Mouse (Mus musculus) forebrain, embryonic 11.5 days (tissue): Measurements from ENCODE around the gene Gng13. TPM values are rescaled to one million over a fixed set of nuclear protein-coding genes. Genes with fewer than 3 reads are reported as not detected.

Experiments used
- ATAC-seq: fragments of 200-750 bp; cut with Nextera tagmentation; replicated peaks from 2 replicates; pipeline ENCODE4 v1.8.0; 2017; ENCODE audit warnings: moderate TSS enrichment; ENCODE audit not compliant: low FRiP score
- DNase-seq: peaks from one replicate; pipeline ENCODE4 v3.0.0-alpha.2; 2017; ENCODE audit warnings: low spot score
- H3K27ac ChIP-seq: fragments of 300-500 bp; sonication (generic); 2 replicates; pipeline ENCODE4 v1.5.1; 2014; ENCODE audit warnings: low read depth, low read length
- H3K27me3 ChIP-seq: fragments of 300-500 bp; sonication (generic); 2 replicates; pipeline ENCODE4 v1.6.1; 2014; ENCODE audit warnings: mild to moderate bottlenecking, low read length, mixed read lengths; ENCODE audit not compliant: control insufficient read depth, insufficient read depth
- H3K36me3 ChIP-seq: fragments of 300-500 bp; sonication (generic); 2 replicates; pipeline ENCODE4 v1.6.1; 2014; ENCODE audit warnings: mild to moderate bottlenecking, low read length, moderate library complexity, mixed read lengths; ENCODE audit not compliant: control insufficient read depth, insufficient read depth
- H3K4me1 ChIP-seq: fragments of 300-500 bp; sonication (generic); replicated peaks from 2 replicates; pipeline ENCODE4 v1.6.1; 2014; ENCODE audit warnings: low read length, mixed read lengths; ENCODE audit not compliant: control insufficient read depth, insufficient read depth
- H3K4me2 ChIP-seq: fragments of 300-500 bp; sonication (generic); 2 replicates; pipeline ENCODE4 v1.6.1; 2014; ENCODE audit warnings: low read depth, mild to moderate bottlenecking, low read length, moderate library complexity, mixed read lengths; ENCODE audit not compliant: severe bottlenecking
- H3K4me3 ChIP-seq: fragments of 300-500 bp; sonication (generic); 2 replicates; pipeline ENCODE4 v1.5.1; 2014; ENCODE audit warnings: low read depth, low read length
- H3K9ac ChIP-seq: fragments of 300-500 bp; sonication (generic); 2 replicates; pipeline ENCODE4 v1.6.1; 2014; ENCODE audit warnings: low read length
- H3K9me3 ChIP-seq: fragments of 300-500 bp; sonication (generic); 2 replicates; pipeline ENCODE4 v1.6.1; 2016; ENCODE audit warnings: low read length, mixed read lengths; ENCODE audit not compliant: control insufficient read depth
- WGBS: fragments of 180-500 bp; shearing (Covaris S2); extraction: QIAGEN DNeasy Blood & Tissue Kit; methylation state at CpG from one replicate; pipeline ENCODE4 v1.1.7; 2014; 5-methylcytosine and 5-hydroxymethylcytosine counted together
- microRNA-seq: library from miRNA; unstranded; fragments of <30 nt; microRNA quantifications from one replicate; pipeline ENCODE4, GENCODE M21; 2016; ENCODE audit not compliant: insufficient number of aligned reads
- polyA plus RNA-seq: library from polyadenylated mRNA; unstranded; fragments of >200 nt; fragmentation: Nextera tagmentation; extraction: Ambion mirVana; gene quantifications from 2 replicates; pipeline ENCODE4 v1.2.1, GENCODE M21; 2014

The Gng13 gene
- polyA plus RNA-seq, 1 experiment from 2014 or later: 0.92 TPM

DNA sequence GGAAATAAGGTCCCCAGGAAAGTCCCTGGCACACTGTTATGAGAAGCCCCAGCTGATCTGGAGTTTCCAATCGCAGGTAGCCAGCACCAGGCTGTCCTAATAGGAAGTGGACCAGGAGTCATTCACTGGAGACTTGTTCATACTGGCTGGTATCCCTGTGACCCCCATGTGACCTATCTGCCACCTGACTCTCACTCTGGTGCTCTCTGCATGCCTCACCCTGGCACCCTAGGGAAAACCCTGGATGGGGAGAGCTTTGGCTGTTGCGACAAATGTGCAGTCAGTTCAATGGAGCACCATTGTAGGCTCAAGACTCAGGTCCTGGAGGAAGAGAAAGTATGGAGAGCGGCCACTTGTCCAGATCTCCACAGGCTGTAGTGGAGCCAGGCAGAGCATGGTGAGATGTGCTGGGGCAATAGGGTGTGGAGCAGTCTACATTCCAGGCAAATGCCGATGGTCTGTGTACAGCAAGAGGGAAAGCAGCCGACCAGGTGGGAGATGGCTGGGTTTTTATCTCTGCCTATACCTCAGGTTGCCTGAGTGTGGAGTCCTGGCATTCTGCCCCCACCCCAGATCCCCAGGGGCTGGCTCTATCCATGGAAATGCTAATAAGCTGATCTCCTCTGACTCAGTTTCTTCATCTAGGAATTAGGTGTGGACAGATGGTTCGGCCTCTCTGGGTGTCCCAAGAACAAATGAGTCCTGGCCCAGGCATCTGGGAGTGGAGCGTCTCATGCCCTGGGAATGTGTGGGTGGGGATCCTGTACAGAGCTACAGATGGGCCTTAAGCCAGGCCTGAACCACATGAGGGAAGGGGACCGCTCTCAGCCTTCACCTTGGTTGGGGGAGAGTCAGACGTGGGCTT is 39.6 kb downstream of the Gng13 start:
- WGBS: 84% methylated on average over 9 of the region's 9 CpGs
- no peak overlapping the region for H3K9ac ChIP-seq
- no peaks in the 10 kb centered on the region for H3K36me3 ChIP-seq
- H3K4me3 ChIP-seq: no peak overlapping the region
- no peak overlapping the region for H3K27ac ChIP-seq
- H3K4me1 ChIP-seq: no peaks in the 10 kb centered on the region
- no peaks in the 10 kb centered on the region for H3K9me3 ChIP-seq
- DNase-seq (no peak), ATAC-seq (no peak)
- no peaks in the 10 kb centered on the region for H3K27me3 ChIP-seq
- H3K4me2 ChIP-seq: no peak overlapping the region

DNA sequence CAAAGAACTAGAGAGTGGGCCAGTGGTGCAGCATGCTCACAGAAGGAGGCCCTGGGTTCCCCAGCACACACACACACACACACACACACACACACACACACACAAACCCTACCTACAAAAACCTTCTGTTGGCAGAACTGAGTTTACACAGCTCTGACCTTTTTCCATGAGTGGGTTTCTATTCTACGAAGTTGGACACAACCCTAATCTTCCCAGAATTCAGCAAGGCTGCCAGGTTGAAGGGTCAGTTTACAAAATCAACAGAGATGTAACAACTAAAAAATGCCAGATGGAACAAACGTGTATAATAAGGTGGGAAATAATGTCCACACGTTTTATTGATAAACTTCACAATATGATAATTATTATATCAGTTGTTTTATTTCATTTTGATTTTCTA is 40.7 kb downstream of the Gng13 start:
- no peaks in the 10 kb centered on the region for H3K4me1 ChIP-seq
- H3K27me3 ChIP-seq: no peaks in the 10 kb centered on the region
- no peak overlapping the region for H3K9ac ChIP-seq
- H3K9me3 ChIP-seq: no peaks in the 10 kb centered on the region
- no peak overlapping the region for H3K4me3 ChIP-seq
- H3K36me3 ChIP-seq: no peaks in the 10 kb centered on the region
- no peak for ATAC-seq
- no peak overlapping the region for H3K27ac ChIP-seq
- no peak overlapping the region for H3K4me2 ChIP-seq
- DNase-seq: no peak
- 75% methylated on average over 3 of the region's 3 CpGs for WGBS

DNA sequence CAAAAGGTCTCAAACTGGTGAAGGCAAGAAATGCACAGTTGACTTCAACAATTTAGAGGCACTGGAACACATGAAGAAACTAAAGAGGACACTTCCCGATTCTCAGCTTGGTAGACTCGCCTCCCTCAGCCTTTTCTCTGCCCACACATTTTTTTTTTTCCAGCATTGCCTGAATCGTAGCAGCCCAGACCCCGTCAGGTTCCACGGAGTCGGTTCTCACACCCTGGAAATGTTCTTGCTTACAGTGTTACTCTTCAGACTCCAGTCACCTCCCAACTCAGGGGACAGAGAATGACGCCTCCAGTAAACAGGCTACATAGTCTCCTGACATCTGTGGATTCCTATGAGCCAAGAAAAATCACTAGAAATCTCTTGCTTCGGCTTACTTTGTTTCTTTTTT is 43.2 kb downstream of the Gng13 start:
- no peak for ATAC-seq
- Histone ChIP-seq H3K4me3 (no peak overlapping the region), H3K9ac (no peak overlapping the region), H3K27ac (no peak overlapping the region), H3K9me3 (no peaks in the 10 kb centered on the region), H3K36me3 (no peaks in the 10 kb centered on the region), H3K27me3 (no peaks in the 10 kb centered on the region), H3K4me2 (no peak overlapping the region), H3K4me1 (no peaks in the 10 kb centered on the region)
- 79% methylated on average over 8 of the region's 8 CpGs for WGBS
- DNase-seq: no peak

DNA sequence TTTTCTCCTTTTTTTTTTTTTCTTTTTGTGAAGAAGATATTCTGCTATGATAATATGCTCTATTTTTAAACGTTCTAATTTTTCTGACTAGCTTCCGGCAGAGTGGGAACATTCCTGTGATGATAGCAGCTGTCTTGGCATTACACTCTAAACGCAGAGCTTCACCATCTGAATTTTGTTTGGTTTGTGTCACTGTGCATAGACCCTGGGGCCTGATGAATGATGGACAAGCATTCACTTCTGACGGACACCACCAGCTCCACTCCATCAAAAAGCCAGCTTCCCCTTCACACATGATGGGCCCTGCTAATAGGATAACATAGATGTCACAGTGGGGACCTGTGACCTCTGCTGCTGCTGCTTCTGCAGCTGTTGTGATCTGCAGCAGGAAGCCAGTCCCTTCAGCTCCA is 44.6 kb downstream of the Gng13 start:
- H3K27me3 ChIP-seq: no peaks in the 10 kb centered on the region
- ATAC-seq: no peak
- H3K4me3 ChIP-seq: no peak overlapping the region
- WGBS: 66% methylated on average over 4 of the region's 4 CpGs
- H3K9me3 ChIP-seq: no peaks in the 10 kb centered on the region
- H3K4me2 ChIP-seq: no peak overlapping the region
- 0 out of 2 replicates have a peak, but pooled peaks cover 2% of the 10 kb centered on the region for H3K4me1 ChIP-seq
- no peak overlapping the region for H3K27ac ChIP-seq
- no peaks in the 10 kb centered on the region for H3K36me3 ChIP-seq
- H3K9ac ChIP-seq: no peak overlapping the region
- no peak for DNase-seq

DNA sequence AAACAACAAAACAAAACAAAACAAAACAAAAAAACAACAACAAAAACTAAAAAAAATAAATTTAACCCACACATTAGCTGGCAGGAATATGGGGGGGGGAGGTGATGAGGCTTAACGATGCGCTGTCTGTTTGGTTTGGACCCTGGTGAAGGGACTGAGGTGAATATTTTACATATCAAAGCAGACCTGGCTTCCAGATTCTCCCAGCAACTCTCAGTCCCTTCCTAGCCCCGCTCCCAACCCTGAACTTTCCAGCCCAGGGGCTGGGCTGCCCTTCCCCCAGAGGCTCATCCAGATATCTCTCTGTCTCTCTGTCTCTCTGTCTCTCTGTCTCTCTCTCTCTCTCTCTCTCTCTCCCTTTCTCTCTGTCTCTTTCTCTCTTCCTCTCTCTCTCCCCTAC is 45.6 kb downstream of the Gng13 start:
- no peaks in the 10 kb centered on the region for H3K36me3 ChIP-seq
- 0 out of 2 replicates have a peak, but pooled peaks cover 2% of the 10 kb centered on the region for H3K27me3 ChIP-seq
- H3K9me3 ChIP-seq: no peaks in the 10 kb centered on the region
- no peak for ATAC-seq
- H3K4me3 ChIP-seq: no peak overlapping the region
- no peak overlapping the region for H3K27ac ChIP-seq
- no peak overlapping the region for H3K4me2 ChIP-seq
- 45% methylated on average over 3 of the region's 3 CpGs for WGBS
- DNase-seq: no peak
- H3K4me1 ChIP-seq: 0 out of 2 replicates have a peak, but pooled peaks cover 2% of the 10 kb centered on the region
- H3K9ac ChIP-seq: no peak overlapping the region

DNA sequence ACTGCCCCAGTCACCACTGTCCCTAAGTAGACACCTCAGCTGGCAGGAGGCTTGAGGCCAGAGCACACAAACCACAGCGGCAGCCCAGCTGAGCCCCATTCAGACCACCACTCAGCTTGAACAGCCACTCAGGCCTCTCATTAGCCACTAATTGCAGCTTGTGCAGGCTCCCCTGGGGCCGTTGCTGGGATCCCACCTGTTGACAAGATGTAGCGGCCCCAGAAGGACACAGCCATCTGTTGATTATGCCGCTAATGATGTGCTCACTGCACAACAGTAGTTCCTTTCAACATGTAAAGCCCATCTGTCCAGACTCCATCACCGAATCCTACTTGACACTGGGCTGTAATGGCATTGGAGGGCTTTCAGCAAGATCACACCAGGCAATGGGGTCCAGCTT is 48.9 kb downstream of the Gng13 start:
- Histone ChIP-seq H3K9ac (no peak overlapping the region), H3K27ac (no peak overlapping the region), H3K9me3 (no peaks in the 10 kb centered on the region), H3K4me2 (no peak overlapping the region), H3K36me3 (no peaks in the 10 kb centered on the region), H3K4me3 (no peak overlapping the region), H3K4me1 (0 out of 2 replicates have a peak, but pooled peaks cover 2% of the 10 kb centered on the region), H3K27me3 (peaks cover 4% of the 10 kb centered on the region; the same call in 1 of the 2 replicates)
- peak; percentile 83 for ATAC-seq
- DNase-seq: peak; percentile 85
- WGBS: 22% methylated on average over 5 of the region's 5 CpGs

Small RNA genes lying within 50 kb of the gene (microRNA-seq; reads per million reads assigned to microRNA genes)
- gene Gm25083: not detected

Other genes with a start within 250 kb of the Gng13 start
- 0.24 TPM in 1 of 2 replicates, not detected in the other for gene Sstr5, start 219.9 kb upstream of the Gng13 start, polyA plus RNA-seq
- gene Sox8, start 146.5 kb upstream of the Gng13 start, polyA plus RNA-seq: 7.3 and 7.5 TPM in 2 replicates
- 18.3 and 20.7 TPM in 2 replicates for gene Lmf1, start 138.1 kb upstream of the Gng13 start, polyA plus RNA-seq
- gene Chtf18, start 10.2 kb downstream of the Gng13 start, polyA plus RNA-seq: 34.6 and 36.0 TPM in 2 replicates
- gene Rpusd1, start 10.5 kb downstream of the Gng13 start, polyA plus RNA-seq: 20.4 and 22.6 TPM in 2 replicates
- gene Mslnl, start 18.9 kb downstream of the Gng13 start, polyA plus RNA-seq: not detected in 2 replicates
- gene Msln, start 37.2 kb downstream of the Gng13 start, polyA plus RNA-seq: not detected in 2 replicates
- gene Narfl, start 56.6 kb downstream of the Gng13 start, polyA plus RNA-seq: 24.0 and 24.5 TPM in 2 replicates
- gene Haghl, start 68.5 kb downstream of the Gng13 start, polyA plus RNA-seq: 75.0 and 76.1 TPM in 2 replicates
- gene Ccdc78, start 69.4 kb downstream of the Gng13 start, polyA plus RNA-seq: 0.25 and 0.47 TPM in 2 replicates
- 69.0 and 71.0 TPM in 2 replicates for gene Fam173a, start 75.7 kb downstream of the Gng13 start, polyA plus RNA-seq
- gene AC134908.4, start 78.5 kb downstream of the Gng13 start, polyA plus RNA-seq: not detected in 2 replicates
- 20.3 and 23.3 TPM in 2 replicates for gene Metrn, start 80.0 kb downstream of the Gng13 start, polyA plus RNA-seq
- 13.6 and 14.4 TPM in 2 replicates for gene Fbxl16, start 91.9 kb downstream of the Gng13 start, polyA plus RNA-seq
- 28.4 and 33.6 TPM in 2 replicates for gene Wdr24, start 106.5 kb downstream of the Gng13 start, polyA plus RNA-seq
- 50.6 and 59.2 TPM in 2 replicates for gene Jmjd8, start 111.7 kb downstream of the Gng13 start, polyA plus RNA-seq
- 322 and 358 TPM in 2 replicates for gene Stub1, start 116.2 kb downstream of the Gng13 start, polyA plus RNA-seq
- gene Rhbdl1, start 120.1 kb downstream of the Gng13 start, polyA plus RNA-seq: 2.1 and 2.7 TPM in 2 replicates
- gene Gm20683, start 124.6 kb downstream of the Gng13 start, polyA plus RNA-seq: 1.6 and 1.9 TPM in 2 replicates
- 9.1 and 12.2 TPM in 2 replicates for gene Rhot2, start 127.7 kb downstream of the Gng13 start, polyA plus RNA-seq
- 41.3 and 46.3 TPM in 2 replicates for gene Wdr90, start 144.3 kb downstream of the Gng13 start, polyA plus RNA-seq
- 8.9 and 13.1 TPM in 2 replicates for gene Mcrip2, start 151.6 kb downstream of the Gng13 start, polyA plus RNA-seq
- gene Mettl26, start 157.9 kb downstream of the Gng13 start, polyA plus RNA-seq: 63.2 and 65.2 TPM in 2 replicates
- 0.72 and 1.1 TPM in 2 replicates for gene Wfikkn1, start 163.7 kb downstream of the Gng13 start, polyA plus RNA-seq
- 20.1 and 21.6 TPM in 2 replicates for gene Rab40c, start 202.6 kb downstream of the Gng13 start, polyA plus RNA-seq
- gene Pigq, start 227.8 kb downstream of the Gng13 start, polyA plus RNA-seq: 65.2 and 67.1 TPM in 2 replicates
- gene Nhlrc4, start 227.8 kb downstream of the Gng13 start, polyA plus RNA-seq: 0.24 and 0.59 TPM in 2 replicates
- gene A930017K11Rik, start 235.4 kb downstream of the Gng13 start, polyA plus RNA-seq: not detected in 2 replicates